Mouse (Mus musculus) monocyte, adult 59 days (primary cell): ENCODE measurements around the gene Bcl7a. TPM values are rescaled to one million over a fixed set of nuclear protein-coding genes. Genes with fewer than 3 reads are reported as not detected.

Source experiments
- total RNA-seq, 2 experiments: library from RNA; stranded (reverse); gene quantifications; one replicate each; pipeline ENCODE4 v1.2.4; 2023

The Bcl7a gene
- total RNA-seq = under 1 TPM; 0.66 to 0.79 TPM

GRCm38 (mm10) chr5:123343707-123344627 is at the start of gene Bcl7a:
Gene Bcl7a, plus strand, starts transcription at chr5:123343834.

GRCm38 (mm10) chr5:123394303-123394956 is 50.8 kb downstream of the Bcl7a start, which contains the start of gene Mlxip:
Gene Mlxip, plus strand, starts transcription at chr5:123394798.

Other genes starting within 250 kb of the Bcl7a start
- gene Rhof, start 211.1 kb upstream of the Bcl7a start, total RNA-seq = 10 to 100 TPM; 11.9 to 16.5 TPM
- gene Setd1b, start 201.6 kb upstream of the Bcl7a start, total RNA-seq = 10 to 100 TPM; 67.5 to 74.0 TPM
- gene Psmd9, start 174.4 kb upstream of the Bcl7a start, total RNA-seq = 10 to 100 TPM; 16.8 to 20.4 TPM
- not detected for gene Hpd, start 161.1 kb upstream of the Bcl7a start, total RNA-seq
- under 1 TPM in 1 of 2 experiments, not detected in 1; 0.39 TPM for gene Wdr66, start 91.7 kb upstream of the Bcl7a start, total RNA-seq
- gene Mlxip, start 51.0 kb downstream of the Bcl7a start, total RNA-seq = 10 to 100 TPM; 69.9 to 72.1 TPM
- gene Lrrc43, start 145.5 kb downstream of the Bcl7a start, total RNA-seq = not detected
- gene Il31, start 145.7 kb downstream of the Bcl7a start, total RNA-seq = not detected
- gene B3gnt4, start 166.6 kb downstream of the Bcl7a start, total RNA-seq = not detected
- 10 to 100 TPM; 29.7 to 34.7 TPM for gene Diablo, start 180.3 kb downstream of the Bcl7a start, total RNA-seq
- gene Gm49027, start 181.7 kb downstream of the Bcl7a start, total RNA-seq = 1 to 10 TPM; 1.9 to 3.2 TPM
- gene Vps33a, start 229.2 kb downstream of the Bcl7a start, total RNA-seq = 10 to 100 TPM; 41.2 to 49.1 TPM